Mouse (Mus musculus): Measurements from ENCODE around the gene Mycn. TPM values are rescaled to one million over a fixed set of nuclear protein-coding genes. Genes with fewer than 3 reads are reported as not detected.

Gene Mycn
- not detected for polyA plus RNA-seq (2017; shearing (Covaris generic))

DNA sequence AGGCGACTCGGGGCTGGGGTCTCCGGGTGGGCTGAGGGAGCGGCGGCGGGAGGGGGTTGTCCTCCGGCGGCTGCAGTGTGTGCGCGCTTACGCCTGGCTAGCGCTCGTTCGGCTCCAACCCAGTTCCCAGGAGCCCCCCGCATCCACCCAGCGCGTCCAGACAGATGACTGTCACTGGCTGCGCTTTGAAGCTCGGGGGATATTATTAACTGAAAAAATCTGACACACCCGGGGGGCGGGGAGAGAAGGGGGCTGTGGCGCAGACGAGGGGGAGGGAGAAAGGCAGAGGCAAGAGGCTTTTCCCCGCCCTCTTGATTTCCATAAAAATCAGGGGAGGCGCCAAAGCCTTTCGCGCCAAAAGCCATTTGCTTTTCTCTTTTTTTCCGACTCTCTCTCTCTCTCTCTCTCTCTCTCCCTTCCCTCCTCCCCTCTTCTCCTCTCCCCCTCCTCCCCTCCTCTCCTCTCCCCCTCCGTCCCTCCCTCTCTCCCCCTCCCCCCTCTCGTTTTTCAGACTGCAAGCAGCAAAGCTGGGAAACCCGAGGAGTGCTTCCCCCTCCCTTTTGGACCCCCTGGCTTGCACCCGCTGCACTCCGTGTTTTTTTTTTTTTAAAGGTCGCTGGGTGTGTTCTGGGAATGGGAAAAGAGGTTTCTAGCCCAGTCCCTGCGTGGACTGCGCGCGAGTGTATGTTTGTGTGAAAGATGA is at the start of gene Mycn:
Gene Mycn (minus strand): TSS at position 254 of the 703 bp plus-strand sequence.

